Mouse (Mus musculus): ENCODE measurements around the gene 1810009J06Rik.
"Not testable (repeated sequence)": the region's sequence is repeated elsewhere in the genome, so short reads cannot be mapped to it uniquely, and the experiment has no call there.

The 1810009J06Rik gene

GRCm38 (mm10) chr6:40964454-40964853 lies at the start of gene 1810009J06Rik:
1810009J06Rik (plus strand) TSS chr6:40964754.
- DNase-seq, result not testable (repeated sequence)

GRCm38 (mm10) chr6:40919954-40920353 lies 44.6 kb upstream of the 1810009J06Rik start:
- no peak for DNase-seq

- DNase-seq, result no peak
Measured at GRCm38 (mm10) chr6:40940457-40940856, 24.1 kb upstream of the 1810009J06Rik start, which contains the start of gene 1700074P13Rik. 1700074P13Rik (minus strand) TSS chr6:40940557.

GRCm38 (mm10) chr6:40951770-40952169 lies 12.8 kb upstream of the 1810009J06Rik start, which contains the start of gene Gm4744:
Gm4744 (minus strand) TSS chr6:40951870.
- DNase-seq, result no peak

GRCm38 (mm10) chr6:40953716-40954115 lies 10.8 kb upstream of the 1810009J06Rik start:
- DNase-seq, result no peak

- DNase-seq, result not testable (repeated sequence)
Measured at GRCm38 (mm10) chr6:40999379-40999778, 34.8 kb downstream of the 1810009J06Rik start, which contains the start of gene Gm2663. Gm2663 (minus strand) TSS chr6:40999479.

GRCm38 (mm10) chr6:41015065-41015464 lies 50.5 kb downstream of the 1810009J06Rik start:
- no peak for DNase-seq

All from kidney, adult 11 months (tissue).